Mouse (Mus musculus): ENCODE data around the gene Lrrc4b. TPM values are rescaled to one million over a fixed set of nuclear protein-coding genes. Genes with fewer than 3 reads are reported as not detected.

Lrrc4b gene
- total RNA-seq, 2 experiments from 2014 or later = 31.2 to 66.0 TPM

DNA sequence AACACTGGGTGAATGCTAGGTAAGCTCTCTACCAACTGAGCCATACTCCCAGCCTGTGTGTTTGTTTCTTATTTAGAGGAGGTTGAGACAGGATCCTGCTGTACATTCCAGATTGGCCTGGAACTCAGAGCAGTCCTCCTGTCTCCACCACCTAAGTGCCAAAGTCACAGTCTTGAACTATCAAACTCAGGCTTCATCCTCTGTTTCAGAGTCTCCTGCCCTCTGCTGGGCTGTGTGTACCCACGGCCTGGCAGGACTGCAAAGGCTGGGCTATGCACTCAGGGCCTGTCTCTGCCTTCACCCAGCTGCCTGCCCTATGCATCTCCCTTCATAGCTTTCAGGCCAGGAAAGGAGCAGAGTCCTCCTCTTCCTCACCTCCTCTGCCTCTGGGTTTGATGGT lies 7.4 kb downstream of the Lrrc4b start:
- no peak for DNase-seq

DNA sequence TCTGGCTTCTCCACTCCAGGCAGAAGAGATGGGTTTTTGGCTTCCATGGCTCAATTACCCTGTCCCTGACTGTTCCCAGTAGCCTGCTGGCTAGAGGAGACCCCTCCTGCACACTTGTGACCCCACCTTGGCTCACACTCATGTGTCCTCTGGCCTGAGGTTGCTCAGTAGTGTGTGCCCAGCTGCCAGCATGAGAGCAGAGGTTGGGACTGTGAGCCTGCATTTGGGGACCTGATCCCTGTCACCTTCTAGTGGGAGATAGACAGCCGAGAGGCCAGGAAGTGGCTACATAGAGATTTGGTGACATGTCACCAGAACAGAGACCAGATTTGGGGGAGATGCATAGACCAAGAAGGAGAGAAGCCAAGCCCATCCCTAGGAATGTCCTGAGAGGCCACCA lies 8.4 kb downstream of the Lrrc4b start:
- DNase-seq = no peak

DNA sequence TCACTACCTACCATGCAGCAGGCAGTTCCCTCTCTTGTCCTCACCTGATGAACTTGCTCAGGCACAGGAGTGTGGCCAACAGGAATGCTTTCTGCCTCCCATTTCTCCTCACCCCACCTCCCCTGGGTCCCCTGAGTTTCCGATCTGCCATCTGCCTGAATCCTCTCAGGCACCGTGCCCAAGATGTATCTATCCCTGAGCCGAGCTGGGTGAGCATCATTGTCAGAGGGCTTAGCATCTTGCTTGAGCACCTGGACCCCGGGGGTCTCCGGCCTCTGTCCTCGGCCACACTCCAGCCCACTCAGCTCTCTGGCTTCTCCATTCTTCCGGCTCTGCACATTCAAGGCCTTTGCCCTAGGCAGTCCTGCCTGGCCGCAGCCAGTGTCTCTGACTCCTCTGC lies 9.1 kb downstream of the Lrrc4b start:
- DNase-seq = no peak

DNA sequence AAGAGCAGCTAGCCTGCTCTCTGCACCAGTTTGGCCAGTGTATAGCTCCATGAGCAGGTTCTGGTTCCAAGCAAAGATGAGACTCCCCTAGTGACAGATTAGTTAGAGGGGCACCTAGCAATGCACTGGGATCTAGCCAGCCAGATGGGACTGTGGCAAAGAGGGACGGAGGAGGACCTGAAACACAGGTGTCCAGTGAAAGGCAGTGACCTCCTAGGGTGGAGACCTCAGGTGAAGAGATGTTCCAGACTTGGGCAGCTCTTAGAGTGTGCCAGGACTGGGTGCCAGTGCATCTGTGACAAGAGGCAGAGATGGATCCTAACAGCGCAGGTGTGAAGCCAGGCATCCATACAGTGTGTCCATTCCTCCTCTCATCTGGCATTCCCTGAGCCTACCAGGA lies 10.9 kb downstream of the Lrrc4b start:
- no peak for DNase-seq

DNA sequence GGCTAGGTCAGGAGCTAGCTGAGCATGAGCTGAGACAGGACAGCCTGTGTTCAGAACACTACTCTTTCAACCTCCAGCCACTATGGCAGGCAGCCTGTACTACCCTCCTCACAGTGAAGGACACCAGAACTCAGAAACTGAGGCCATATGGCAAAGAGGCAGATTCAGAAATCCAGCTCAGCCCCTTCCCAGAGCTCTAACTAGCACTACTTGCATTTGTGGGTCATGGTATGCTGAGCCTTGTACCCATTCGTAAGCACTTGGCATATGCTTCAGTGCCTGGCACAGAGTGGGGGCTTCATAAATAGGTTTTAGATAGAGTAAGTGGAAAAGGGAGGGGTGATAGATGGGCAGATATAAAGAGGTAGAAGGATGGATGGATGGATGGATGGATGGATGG lies 11.7 kb downstream of the Lrrc4b start:
- no peak for DNase-seq

DNA sequence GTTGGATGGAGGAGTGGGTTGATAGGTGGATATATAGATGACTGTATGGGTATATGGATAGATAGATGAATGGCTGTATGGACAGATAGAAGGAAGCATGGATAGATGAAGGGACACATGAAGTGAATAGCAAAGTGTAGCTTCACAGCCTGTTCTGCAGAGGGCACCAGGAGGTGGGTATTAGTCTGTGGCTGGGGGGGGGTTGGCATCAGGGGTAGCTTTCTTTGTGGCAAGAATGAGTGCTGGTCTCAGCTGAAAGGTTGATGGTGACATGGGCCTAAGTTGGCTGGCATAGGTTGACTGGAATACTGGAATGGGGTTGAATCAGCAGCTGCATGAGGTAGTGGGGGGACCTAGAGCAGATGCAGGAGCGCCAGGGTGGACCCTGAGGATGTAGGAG lies 12.4 kb downstream of the Lrrc4b start:
- DNase-seq = no peak

DNA sequence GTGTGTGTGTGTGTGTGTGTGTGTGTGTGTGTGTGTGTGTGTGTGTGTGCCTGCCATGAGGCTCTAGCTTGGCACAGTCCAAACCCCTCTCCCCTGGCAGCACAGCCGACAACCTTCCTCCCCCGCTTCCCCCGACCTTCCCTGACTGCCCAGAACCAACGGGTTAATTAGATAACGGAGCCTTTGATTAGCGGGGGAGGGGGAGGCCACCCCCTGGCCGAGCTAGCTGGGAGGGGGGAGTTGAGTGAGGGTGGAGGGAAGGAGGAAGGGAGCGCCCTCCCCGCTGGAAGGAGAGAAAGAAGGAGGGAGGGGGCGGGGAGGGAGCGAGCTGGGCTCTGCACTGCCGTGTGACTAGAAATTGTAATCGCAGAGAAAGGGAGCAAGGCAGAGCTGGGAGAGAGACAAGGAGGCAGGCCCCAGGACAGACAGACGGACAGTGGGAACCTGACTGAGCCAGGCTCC lies 12.9 kb downstream of the Lrrc4b start:
- DNase-seq = no peak

DNA sequence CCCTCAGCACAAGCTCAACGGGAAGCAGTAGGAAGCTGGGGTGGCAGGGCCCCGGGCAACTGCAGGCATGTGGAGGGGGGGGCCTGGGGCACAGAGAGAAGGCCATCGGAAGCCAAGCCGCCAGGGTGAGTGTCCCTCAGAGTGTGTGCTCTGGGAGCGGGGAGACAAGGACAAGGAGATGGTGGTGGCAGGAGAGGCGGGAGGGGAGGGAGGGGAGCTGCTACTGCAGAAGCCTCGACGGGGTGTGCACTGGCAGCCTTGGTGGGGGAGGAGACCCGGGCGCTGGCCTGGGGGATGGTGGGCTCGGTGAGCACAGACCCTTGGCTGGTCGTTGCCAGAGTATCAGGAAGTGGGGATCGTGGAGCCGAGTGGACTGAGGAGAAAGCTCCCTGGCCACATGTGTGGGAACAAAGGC lies 13.6 kb downstream of the Lrrc4b start:
- DNase-seq = no peak

DNA sequence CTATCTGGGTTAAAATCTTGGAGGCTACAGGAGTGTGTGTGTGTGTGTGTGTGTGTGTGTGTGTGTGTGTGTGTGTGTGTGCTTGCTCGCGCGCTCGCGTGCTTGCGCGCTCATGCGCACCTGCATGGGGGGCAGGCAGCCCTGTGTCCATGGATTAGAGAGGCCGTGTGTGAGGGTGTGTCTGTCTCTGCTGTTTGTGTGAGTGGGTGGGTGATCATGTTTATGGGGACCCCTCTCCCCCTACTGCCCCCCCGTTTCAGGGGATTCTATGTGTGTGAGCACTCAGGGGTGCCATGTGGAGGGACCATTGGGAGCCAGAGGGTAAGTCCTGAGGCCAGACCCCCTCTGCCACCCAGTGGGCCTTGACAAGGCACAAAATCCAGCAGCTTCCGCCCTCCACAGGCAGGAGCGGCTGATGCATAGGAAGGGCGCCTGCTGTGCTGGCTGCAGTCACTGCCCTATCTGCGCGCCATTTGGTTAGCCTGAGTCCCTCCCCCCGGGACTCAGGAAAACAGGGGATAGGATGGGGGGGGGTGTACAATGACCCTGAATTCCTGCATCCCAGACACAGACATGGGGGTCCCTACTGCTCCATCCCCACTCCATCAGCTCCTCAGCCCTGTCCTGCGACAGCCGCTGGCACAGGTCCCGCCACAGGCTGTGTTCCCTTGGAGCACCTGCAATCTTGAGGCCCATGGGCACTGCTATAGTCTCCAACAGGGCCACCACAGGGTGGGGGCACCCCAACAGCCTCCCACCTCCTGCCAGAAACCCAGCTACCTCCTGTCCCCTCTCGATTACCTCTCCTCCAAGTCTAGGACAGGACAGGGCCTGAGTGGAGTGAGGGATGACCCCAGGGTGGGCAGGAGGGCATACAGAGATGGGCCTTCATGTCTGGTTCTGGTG lies 14.7 kb downstream of the Lrrc4b start:
- no peak for DNase-seq

DNA sequence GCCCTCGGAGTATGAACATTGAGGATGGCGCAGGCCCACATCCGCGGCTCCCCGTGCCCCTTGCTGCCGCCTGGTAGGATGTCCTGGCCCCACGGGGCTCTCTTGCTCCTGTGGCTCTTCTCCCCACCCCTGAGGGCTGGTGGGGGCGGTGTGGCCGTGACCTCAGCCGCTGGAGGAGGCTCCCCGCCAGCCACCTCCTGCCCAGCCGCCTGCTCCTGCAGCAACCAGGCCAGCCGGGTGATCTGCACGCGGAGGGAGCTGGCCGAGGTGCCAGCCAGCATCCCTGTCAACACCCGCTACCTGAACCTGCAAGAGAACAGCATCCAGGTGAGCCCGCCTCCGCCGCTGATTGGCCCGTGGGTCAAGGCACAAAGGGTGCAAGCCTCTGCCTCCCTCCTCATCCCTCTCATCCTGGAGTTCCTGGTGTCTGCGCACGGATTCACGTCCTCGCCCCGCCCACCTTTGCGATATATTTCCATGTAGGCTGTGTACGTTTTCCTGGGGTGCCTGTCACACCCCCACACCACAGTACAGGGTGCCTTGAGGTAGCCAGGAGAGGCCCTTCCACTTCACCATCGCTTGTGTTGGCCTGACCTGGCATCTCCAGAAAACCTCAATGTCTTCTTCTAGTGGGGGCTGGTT lies 16.2 kb downstream of the Lrrc4b start:
- DNase-seq = peak in 1 of 2 experiments; percentile 45

DNA sequence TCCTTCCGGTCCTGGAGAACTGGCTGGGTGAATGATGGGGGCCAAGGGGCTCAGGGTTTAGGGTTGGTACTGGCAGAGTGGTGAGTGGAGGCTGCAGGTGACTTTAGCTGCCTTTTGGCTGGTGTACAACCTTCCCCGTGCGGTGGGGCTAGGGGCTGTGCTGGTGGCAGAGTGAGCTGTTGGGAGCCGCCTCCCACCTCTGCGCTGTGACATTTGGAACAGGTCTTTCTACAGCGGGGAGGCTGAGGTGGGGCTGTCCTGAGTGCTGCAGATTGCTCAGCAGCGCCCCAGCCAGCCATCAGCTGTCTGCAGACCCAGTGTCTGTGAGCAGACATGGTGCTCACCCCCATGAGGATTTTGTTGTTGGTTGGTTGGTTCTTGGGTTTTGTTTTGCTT lies 16.7 kb downstream of the Lrrc4b start:
- no peak for DNase-seq

DNA sequence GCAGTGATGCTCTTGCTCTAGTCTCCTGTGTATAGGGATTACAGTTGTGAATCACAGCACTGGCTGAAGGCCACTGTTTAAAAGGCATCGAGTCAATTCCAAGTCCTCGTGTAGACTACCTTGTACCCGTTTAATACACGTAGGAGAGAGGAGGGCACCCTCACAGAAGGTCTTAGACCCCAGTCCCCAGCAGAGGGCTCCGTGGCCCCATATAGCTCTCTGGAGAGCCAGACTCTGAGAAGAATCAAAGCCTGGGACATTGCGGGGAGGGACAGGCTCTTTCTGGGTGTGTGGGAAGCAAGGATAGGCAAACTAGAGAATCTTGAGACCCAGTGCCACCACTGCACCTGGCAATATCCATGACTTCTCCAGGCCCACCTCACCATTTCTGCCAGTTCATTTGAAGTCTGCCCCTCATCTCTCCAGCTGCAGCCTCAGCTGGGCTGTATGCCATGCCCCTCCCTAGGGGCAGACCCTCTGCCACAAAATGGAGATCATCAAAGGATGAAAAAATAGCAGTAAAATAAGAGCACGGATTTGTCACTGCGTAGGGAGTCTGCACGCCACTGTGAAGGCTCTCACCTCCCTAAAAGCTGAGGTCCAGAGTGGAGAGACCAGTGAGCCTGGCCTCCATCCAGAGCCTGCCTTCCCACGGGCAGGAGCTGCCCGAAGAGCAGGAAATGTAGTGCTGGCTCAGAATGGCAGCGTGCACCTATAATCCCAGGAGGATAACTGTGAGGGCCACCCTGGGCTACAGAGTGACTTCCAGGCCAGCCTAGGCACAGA lies 17.4 kb downstream of the Lrrc4b start:
- no peak for DNase-seq

DNA sequence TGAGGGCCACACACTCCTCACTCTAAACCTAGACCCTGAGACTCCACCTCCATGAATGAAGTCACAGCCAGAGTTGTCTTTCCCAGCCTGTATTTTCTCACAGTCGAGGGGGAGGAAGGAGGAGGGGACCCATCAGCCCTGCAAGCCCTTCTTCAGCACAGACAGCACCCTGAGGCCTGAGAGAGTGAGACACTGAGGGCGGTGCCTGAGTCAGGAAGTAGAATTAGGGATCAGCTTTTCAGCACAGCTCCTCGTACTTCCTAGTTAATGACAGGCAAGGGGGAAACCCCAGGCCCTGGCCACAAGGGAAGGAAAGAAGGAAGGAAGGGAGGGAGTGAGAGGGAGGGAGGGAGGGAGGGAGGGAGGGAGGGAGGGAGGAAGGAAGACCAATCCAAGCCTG lies 24.4 kb downstream of the Lrrc4b start:
- no peak for DNase-seq

DNA sequence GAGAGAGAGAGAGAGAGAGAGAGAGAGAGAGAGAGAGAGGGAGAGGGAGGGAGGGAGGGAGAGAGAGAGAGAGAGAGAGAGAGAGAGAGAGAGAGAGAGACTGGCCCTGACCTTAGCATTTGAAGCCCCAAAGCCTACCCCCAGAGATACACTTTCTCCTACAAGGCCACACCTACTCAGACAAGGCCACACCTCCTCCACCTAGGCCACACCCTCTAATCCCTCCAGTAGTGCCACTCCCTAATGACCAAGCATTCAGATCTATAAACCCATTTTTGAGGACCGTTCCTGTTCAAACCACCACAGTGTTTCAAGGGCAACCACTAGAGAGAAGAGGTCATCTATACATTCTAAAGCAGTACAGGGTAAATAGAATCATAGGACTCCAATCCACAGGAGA lies 27.5 kb downstream of the Lrrc4b start:
- DNase-seq = no peak

DNA sequence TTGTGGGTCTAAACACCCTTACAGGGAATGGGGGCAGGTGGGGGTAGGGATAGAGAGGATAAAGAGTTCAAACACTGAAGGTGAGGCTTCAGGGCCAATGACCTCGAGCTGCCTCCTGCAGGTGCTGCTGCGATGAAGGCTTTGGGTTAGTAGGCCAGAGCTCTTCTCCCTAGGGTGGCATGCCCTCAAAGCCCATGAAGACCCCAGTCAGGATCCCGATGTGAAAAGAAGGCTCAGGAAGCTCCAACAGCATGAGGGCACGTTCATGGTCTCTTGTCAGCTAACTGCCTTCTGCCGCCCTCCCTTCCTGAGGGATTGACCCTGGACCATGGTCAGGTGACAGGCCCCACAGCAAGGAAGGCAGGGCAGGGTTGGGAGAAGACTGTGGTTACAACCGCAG lies 31.2 kb downstream of the Lrrc4b start:
- DNase-seq = no peak

DNA sequence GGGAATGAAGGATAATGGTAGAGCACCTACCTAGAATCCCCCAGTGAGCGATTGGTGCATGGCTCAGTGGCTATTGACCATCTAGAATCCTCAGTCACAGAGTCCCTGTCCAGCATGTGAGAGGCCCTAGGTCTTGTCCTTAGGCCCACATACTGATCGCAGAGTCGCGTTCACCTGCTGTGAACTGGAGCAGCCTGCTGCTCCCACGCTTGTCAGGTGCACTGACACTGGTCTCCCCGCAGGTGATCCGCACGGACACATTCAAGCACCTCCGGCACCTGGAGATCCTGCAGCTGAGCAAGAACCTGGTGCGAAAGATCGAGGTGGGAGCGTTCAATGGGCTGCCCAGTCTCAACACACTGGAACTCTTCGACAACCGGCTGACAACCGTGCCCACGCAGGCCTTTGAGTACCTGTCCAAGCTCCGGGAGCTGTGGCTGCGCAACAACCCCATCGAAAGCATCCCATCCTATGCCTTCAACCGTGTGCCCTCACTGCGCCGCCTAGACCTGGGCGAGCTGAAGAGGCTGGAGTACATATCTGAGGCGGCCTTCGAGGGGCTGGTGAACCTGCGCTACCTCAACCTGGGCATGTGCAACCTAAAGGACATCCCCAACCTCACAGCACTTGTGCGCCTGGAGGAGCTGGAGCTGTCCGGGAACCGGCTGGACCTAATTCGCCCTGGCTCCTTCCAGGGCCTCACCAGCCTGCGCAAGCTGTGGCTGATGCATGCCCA lies 32.1 kb downstream of the Lrrc4b start:
- DNase-seq = no peak

DNA sequence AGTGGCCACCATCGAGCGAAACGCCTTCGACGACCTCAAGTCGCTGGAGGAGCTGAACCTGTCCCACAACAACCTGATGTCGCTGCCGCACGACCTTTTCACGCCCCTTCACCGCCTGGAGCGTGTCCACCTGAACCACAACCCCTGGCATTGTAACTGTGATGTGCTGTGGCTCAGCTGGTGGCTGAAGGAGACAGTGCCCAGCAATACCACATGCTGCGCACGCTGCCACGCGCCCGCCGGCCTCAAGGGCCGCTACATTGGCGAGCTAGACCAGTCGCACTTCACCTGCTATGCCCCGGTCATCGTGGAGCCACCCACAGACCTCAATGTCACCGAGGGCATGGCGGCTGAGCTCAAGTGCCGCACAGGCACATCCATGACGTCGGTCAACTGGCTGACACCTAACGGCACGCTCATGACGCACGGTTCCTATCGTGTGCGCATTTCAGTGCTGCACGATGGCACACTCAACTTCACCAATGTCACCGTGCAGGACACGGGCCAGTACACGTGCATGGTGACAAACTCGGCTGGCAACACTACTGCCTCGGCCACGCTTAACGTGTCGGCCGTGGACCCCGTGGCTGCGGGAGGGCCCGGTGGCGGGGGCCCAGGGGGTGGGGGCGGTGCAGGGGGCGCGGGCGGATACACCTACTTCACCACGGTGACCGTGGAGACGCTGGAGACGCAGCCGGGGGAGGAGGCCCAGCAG lies 32.8 kb downstream of the Lrrc4b start:
- no peak for DNase-seq

DNA sequence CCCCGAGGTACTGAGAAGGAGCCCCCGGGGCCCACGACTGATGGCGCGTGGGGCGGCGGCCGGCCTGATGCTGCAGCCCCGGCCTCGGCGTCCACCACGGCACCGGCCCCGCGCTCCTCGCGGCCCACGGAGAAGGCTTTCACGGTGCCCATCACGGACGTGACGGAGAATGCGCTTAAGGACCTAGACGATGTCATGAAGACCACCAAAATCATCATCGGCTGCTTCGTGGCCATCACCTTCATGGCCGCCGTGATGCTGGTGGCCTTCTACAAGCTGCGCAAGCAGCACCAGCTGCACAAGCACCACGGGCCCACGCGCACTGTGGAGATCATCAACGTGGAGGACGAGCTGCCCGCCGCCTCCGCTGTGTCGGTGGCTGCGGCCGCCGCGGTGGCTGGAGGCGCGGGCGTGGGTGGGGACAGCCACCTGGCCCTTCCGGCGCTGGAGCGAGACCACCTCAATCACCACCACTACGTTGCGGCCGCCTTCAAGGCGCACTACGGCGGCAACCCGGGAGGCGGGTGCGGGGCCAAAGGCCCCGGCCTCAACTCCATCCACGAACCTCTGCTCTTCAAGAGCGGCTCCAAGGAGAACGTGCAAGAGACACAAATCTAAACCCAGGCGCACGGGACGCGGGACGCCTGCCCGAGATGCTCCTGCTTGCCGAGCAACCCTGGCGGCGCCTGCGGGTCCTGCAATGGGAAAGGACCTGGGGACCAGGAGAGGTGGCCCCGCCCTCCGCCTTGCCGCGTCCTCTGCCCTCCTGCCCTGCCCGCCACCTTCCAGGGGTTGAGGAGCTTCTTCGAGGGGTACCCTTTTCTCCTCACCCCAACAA lies 33.6 kb downstream of the Lrrc4b start:
- no peak for DNase-seq

DNA sequence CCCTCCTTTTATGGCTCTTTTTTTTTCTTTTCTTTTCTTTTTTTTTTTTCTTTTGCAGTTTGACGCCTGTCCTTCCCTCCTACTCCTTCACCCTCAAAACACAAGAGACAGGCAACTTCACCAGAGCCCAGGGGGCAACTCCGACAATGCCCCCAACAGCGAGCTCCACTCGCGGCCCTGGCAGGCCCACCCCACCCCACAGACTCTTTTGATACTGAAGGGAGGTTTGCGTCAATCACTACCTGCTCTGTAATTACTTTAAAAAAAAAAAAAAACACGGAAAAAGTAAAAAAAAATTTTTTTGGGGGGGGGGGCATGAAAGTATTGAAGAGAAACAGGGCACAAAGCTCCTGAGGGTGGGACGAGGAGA lies 34.2 kb downstream of the Lrrc4b start:
- DNase-seq = no peak

DNA sequence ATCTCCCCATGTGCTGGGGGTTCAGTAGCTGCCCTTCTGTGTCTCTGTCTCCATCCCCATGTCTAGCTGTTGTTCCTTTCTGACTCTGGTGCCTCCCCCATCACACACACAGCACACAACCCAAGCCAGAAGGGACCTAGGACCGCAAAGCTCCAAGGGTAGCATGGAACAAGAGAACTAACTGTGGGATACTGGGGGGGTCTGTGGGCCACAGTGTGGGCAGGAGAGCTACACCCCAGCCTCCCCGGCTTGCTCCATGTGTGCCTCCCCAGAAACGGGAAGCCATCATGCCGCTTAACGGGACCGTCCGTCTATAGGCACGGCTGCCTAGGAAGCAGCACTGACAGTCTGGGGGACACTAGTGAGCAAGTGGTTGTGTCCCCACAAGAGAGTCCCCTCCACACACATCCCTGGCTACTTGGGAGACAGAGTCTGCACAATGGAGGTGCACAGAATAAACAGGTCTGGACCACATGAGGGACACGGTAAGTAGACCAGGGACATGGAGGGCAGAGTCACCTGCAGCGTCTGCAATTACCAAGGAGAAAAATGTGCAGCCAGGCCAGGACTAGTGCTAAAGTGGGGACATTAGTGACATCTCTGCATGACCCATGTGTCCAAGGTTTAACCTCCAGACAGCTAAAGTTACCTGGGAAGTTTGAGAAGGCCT lies 34.9 kb downstream of the Lrrc4b start:
- no peak for DNase-seq

All from heart, adult 18-20 months (tissue).